Mouse (Mus musculus) thymus, postnatal 4 days (tissue): ENCODE data around the gene Satb2.

Experiments
- DNase-seq: peaks from one replicate; pipeline ENCODE4 v3.0.0; 2021

Gene Satb2

GRCm38 (mm10) chr1:56978151-56978700 is at the start of gene Satb2:
TSS of gene Satb2 (minus strand) at chr1:56978650.
- DNase-seq = no peak

GRCm38 (mm10) chr1:57018941-57019340 is 40.5 kb upstream of the Satb2 start:
- no peak for DNase-seq

GRCm38 (mm10) chr1:57013856-57014255 is 35.4 kb upstream of the Satb2 start:
- DNase-seq = no peak

DNA sequence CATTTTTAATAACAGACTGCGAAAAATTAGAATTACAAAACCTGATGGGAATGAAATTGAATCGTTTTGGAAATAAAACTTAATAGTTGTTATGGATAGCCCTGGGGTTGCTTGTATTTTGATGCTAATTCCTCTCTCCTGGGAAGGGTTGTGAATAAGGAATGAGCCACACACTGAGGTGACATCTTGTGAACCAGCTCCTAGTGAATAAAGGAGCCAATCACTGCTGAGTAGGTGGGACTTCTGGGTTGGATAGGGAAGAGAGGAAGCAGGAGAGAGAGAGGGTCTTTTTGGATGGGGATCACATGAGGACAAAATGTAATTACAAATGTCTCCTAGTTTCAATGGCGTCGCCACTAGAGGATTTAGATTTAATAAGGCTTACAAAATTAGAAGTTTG is 30.7 kb upstream of the Satb2 start:
- DNase-seq = no peak

- DNase-seq = no peak
These were observed 16.6 kb upstream of the Satb2 start for GRCm38 (mm10) chr1:56995041-56995440.

DNA sequence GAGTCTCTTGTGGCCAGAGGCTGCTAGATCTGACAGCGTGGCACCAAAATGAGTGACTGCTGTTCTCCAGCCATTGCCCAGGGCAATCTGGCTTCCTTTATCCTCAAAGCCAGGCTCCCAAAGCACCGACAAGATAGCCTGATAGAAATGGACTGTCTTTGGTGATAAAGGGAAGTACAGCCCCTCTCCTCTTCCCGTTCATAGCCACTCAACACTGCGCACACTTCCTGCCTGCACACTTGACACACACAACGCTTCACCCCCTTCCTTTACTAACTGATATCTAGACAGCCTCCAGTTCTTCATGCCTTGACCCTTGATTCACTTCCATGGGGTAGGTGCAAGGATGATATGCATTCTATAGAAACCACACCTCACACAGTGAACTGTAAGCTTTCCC is 13.9 kb upstream of the Satb2 start:
- DNase-seq = no peak

GRCm38 (mm10) chr1:56991613-56992012 is 13.2 kb upstream of the Satb2 start:
- peak; percentile 19 for DNase-seq

DNA sequence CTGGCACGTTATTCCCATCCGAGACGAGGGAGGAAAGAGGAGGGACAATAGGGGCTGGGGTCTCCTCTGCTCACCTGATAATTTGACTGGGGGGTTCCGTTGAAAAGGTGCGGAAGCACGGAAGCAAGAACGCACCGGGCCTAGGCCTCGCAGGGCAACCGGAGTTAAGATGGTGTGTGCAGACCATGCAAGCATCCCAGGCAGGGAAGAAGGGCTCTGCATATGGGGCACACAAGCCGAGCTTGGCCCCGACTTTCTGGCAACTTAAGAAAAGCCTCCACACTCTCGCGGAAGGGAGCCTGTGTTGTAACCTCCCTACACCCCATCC is 6.0 kb upstream of the Satb2 start:
- DNase-seq = no peak

- no peak for DNase-seq
These were observed 5.5 kb upstream of the Satb2 start for GRCm38 (mm10) chr1:56983771-56984482.

GRCm38 (mm10) chr1:56983100-56983590 is 4.7 kb upstream of the Satb2 start:
- no peak for DNase-seq

DNA sequence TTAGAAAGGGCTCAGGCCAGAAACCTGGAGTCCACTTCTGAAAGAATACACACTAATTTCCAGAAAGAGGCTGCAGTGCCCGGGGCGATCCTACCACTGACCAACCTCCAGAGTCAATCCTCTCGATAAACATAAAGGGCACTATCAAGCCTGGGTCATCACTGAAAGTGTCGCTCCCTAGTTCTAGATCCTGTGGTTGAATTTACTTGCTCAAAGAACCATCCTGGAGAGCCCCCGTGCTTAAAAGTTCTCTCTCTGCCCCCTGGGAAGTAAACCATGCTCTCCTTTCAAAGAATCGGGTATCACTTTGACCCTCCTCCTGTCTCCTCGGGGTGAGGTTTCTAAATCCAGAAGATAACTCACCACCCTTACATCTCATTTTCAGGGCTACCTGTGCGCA is 4.2 kb upstream of the Satb2 start:
- DNase-seq = no peak

DNA sequence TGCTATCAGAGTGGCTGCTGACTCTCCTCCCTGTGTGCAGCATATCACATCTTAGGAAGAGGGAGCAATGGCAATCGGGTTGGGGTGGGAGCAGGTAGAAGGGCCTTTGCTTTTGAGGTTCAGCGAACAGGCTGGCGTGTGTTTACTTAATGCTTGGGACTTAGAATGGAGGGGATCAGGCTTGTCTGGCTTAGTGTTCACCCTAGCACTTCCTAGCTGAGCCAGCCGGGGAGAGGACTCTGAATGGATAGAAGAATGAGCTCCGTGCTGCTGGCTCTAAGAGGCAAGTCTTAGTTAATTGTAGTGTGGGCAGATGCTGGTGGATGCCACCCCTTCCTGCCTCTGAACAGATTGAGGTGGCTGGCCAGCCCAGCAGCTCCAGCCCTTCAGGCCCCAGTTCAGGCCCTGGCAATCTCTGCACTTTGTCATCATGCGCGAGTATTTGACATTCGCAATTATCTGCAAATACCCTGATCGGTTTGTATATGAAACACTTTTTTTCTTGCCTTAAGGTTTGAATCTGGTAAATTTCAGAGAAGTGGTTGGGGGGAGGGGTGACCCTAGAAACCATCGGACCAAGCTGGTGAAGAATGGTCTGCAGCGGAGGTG is 3.6 kb upstream of the Satb2 start:
- DNase-seq = no peak

- no peak for DNase-seq
These were observed 3.1 kb upstream of the Satb2 start for GRCm38 (mm10) chr1:56981508-56981907.

DNA sequence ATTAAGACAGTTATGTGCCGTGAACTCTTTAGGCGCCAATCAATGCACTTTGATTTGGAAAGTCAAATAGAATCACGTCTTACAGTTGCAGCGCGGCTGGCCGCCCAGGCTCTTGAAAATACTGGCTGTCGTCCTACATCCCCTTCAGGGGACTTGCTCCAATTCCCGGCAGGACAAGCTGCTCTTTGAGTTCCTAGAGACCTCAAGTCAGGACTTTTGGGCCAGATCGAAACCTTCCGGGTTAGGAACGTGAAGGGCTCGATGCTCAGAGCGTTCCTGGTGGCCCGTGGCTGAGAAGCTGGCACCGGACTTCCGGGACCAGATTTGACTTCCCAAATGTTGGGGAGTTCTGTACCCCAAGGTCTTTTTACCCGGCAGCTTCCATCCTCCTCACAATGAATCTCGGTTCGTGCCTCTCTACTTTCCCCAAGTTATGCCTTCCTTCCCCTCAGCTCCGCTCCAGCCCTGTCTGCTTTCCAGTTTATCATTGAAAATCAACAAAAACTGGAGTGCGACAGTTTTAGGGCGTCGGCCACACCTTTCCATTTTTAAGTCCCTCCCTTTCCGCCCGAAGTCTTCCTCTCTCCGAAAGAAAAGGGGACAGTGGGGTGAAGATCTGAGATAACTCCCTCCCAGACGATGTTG is 2.3 kb upstream of the Satb2 start:
- DNase-seq = no peak

DNA sequence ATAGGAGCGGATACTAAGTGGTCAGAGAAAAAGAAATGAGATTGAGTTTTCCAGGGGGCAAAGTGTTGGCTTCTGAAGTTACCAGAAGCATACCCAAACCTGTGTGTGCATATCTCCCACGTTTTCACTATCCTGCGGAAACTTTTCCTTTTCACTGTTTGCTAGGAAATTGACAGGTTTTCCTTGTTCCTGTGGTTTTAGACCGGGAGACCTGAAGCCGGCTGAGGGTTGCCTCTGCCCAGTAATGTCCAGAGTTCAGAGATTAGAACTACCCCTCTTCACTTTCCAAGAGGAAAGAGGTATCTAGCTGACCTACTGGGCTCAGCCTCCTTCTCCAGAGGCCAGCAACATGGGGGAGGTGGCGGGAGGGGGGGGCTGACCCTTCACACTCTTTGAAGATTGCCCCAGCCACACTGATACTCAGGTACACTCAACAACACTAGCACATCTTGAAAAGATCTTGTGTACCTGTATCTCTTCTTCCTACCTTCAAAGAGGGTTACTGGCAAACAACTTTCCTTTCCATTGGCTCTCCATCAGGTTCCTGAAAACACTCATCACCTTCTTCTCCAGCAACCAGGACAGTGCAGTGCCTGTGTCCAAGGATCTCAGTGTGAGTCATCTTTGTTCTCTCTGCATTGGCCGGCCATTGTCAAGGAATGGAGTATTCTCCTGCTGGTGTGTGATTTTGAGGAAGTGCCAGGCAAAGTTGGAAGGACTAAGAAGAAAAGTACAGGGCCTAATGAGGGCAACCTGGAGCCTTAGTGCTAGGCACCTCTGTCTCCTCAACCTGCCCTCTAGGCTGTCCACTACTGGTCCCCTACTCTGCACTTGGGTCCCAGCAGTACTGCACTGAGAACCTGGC is 1.3 kb upstream of the Satb2 start:
- DNase-seq = no peak

- peak; percentile 69 for DNase-seq
These were observed 999 bp downstream of the Satb2 start for GRCm38 (mm10) chr1:56977201-56978100.

- DNase-seq = no peak
These were observed 1.7 kb downstream of the Satb2 start for GRCm38 (mm10) chr1:56976825-56977104.

DNA sequence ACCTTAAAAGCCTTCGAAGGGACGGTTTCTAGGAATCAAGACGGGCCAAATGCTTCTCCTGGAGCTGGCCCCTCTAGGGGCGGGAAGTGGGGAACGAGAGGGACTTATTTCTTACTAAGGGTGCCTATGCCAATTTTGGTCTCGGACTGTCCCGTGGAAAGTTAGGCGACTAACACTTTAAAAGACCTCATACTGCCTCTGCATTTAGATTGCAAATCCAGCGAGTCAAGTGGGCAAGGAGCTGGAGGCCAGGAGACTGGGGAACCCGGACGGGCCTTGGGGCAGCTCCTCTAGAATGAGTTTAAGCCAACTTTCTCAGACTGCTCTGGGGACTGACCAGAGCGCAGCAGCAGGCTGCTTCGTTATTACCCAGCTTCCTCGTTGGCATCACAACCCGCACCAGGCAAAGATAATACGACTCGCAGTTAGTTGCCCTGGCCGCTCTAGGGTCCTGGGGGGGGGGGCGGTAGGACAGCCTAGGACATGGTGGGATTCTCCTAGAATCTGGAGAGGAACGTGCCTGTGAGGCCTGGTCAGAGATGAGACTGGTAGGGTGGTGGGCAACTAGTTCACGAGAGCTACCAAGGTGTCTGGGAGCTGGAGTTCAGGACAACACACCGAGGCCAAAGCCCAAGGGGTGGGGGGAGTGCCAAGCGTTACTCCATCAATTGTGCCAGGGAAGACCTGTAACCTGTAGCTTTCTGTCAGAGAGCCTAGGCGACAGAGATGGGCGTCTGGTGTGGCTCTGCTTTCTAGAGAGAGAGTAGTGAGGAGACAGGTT is 2.2 kb downstream of the Satb2 start:
- DNase-seq = peak; percentile 10

- DNase-seq = peak; percentile 12
These were observed 2.9 kb downstream of the Satb2 start for GRCm38 (mm10) chr1:56975546-56975945.

DNA sequence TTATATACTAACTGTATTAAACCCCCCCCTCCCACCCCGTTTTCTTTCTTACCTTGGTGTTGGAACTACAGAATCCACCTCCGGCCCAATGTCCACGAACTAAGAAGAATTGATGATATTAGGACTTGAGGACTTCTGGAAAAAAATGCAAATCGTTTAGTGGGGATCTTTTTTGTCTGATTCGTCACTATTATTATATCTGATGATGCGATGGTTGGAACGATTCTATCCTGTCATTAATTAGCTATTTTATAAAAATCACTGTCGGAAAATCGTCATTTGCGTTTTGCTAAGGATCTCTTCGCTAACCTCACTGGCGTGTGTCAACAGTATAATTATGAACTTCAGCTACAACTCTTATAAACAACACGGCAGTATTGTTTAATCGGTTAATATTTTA is 4.3 kb downstream of the Satb2 start:
- no peak for DNase-seq

- no peak for DNase-seq
These were observed 4.9 kb downstream of the Satb2 start for GRCm38 (mm10) chr1:56973593-56973950.
